Mouse (Mus musculus): ENCODE measurements around the gene Ahnak. TPM values are rescaled to one million over a fixed set of nuclear protein-coding genes. Genes with fewer than 3 reads are reported as not detected.

Ahnak gene
- polyA plus RNA-seq (2017; shearing (Covaris generic)) = 113 TPM

DNA sequence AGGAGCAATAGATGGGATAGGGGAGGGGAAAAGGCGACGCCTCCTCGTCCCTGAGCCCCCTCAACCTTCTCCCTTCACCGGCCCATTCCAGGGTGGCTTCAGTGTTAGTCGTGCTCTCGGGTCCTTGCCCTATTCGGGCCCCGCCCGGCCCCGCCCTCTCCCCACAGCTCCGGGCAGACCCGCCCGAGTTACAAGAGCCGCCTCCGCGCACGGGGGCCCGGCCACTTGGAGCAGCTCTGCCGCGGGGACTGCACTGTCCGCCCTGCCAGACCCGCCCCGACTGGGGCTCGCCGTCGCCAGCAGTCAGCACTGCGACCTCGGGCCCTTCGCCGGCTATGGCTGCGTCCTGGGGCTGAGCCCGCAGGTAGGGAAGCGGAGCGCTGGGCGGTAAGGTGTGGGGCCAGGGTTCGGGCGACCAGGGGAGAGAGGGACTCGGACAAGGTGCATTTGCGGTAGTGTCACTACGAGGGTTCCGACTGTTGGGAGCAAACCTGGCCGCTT lies at the start of gene Ahnak:
Gene Ahnak (plus strand): TSS at position 219 of the 501 bp plus-strand sequence.

DNA sequence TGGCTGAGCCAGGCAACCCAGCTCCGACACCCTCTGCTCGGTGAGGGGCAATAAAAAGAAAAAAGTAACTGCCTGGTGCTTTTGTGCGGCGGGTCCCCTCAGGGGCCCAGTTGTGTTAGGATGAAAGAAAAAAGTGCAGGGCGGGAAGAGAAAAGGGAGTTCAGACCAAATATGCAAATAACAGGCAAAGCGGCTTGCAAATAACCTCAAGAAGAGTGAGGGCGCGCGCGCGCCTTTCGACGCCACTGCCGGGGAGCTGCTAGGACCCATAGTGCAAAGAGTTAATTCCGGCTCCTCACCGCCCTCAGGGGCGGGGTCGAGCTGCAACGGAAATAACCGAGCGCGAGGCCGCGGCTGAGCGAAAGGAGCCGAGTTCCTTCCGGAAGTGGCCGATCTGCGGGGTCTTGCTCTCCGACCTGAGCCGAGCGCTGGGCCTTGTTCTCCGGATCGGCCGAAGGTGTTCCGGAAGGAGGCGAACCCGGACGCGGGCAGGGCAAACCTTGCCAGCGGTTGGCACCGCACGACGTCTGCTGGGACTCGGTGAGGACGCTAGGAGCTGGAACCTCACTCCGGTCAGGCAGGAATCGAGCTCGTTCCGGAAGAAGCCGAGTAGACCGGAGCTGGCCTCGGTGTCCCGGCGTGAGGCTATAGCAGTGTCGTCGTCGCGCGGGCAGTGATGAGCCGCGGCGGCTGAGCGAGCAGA lies 47.4 kb upstream of the Ahnak start, which contains the start of gene Mta2:
Gene Mta2 (plus strand): TSS at position 361 of the 703 bp plus-strand sequence.

DNA sequence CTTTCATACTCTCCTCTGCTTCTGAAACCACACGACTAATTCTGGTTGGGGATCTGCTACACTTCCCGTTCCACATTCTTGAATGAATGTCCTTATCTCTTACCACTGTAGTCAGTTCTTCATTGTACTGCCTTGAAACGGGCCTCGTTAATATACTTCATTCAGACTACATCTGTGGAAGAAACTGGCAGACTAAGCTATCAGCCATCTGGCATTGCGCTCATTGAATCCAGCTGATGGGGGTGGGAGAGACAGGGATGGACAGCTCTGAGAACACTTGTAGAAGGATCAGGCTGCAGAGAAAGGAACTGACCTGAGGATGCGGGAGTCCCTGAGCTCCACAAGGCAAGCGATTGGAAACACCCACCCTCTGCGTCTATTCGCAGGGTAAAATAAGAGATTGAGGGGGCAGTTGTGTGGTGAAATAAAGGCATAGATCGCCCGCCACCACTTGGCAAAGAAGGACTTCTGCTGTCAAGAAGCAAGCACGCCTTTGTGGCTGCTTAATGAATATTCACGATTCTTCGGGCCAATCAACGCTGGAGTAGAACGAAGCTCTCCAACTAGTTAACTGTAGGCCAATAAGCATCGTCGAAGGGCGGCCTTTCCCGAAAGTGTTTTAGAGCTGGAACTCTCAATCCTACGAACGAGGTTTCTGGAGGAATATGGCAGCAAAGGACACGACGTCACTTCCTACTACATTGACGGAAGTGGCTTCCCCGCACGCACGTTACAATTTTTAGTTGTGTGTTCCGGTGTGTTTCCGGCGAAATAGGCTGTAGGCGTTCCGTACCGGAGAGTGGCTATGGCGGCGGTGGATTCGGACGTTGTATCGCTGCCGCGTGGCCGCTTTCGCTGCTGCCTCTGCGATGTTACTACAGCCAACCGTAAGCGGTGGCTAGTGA lies 35.7 kb upstream of the Ahnak start, which contains the start of gene Tut1:
Gene Tut1 (plus strand): TSS at position 713 of the 905 bp plus-strand sequence.

DNA sequence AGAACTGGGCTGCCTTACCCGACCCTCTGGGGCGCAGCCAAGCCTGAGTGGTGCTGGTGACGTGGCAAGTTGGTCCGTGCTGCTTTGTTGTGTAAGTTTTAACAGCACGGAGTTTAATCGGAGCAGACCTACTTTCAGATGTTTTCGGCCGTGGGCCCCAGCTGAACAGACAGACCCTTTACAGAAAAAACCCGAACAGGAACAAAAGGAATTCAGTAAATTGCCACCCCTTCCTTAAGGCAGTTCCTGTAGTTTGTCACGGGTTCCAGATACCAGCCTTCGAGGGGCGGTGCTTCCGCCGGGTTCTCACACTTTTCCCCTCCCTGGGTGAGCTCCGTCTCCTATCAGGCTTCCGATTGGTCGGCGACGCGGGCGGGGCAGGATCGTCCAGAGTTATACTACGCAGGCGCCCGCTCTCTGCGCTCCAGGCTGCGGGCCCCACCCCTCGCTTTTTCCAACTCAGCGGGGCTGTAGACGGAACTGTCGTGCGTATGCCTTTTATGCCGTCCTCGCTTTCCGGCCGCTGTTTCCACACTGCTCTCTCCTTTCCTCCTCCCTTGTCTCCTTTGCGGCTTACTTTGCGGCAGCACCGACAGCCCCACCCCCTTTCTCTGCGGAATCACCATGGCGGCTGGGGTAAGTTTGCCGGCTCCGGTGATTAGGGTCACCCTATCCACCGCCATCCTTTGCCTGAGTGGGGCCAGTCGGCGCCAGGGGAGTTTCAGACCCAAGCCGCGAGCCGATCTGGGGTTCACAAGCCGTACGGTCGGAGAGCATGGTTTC lies 22.3 kb upstream of the Ahnak start, which contains the start of gene Eef1g:
Gene Eef1g (plus strand): TSS at position 452 of the 783 bp plus-strand sequence.

DNA sequence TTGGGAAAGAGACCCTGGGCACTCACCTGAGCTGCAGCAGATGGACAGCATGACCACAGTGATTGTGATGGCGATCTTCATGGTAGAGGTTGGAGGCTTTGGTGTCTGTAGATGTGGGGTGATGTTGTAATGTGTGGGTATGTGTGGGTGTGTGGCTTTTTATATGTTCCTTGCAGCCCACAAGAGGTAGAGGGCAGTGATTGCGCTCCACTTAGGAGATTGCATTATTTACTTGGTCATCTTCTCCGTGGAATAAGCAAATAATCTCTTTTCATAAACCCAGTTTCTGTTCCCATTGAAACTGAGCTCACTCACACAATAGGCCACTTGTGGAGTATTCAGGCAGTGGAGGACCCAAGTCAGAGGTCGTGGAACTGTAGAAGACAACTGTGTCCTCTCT lies 98.7 kb downstream of the Ahnak start, which contains the start of gene Scgb1a1:
Gene Scgb1a1 (minus strand): TSS at position 138 of the 400 bp plus-strand sequence.

Other genes with a start within 250 kb of the Ahnak start
- gene 1700092M07Rik, start 248.6 kb upstream of the Ahnak start, polyA plus RNA-seq (2017; shearing (Covaris generic)) = 3.2 TPM
- gene Stx5a, start 247.9 kb upstream of the Ahnak start, polyA plus RNA-seq (2017; shearing (Covaris generic)) = 169 TPM
- 265 TPM for gene Nxf1, start 232.2 kb upstream of the Ahnak start, polyA plus RNA-seq (2017; shearing (Covaris generic))
- 102 TPM for gene Tmem223, start 218.3 kb upstream of the Ahnak start, polyA plus RNA-seq (2017; shearing (Covaris generic))
- 170 TPM for gene Tmem179b, start 214.8 kb upstream of the Ahnak start, polyA plus RNA-seq (2017; shearing (Covaris generic))
- 5.1 TPM for gene Taf6l, start 202.9 kb upstream of the Ahnak start, polyA plus RNA-seq (2017; shearing (Covaris generic))
- gene Polr2g, start 190.7 kb upstream of the Ahnak start, polyA plus RNA-seq (2017; shearing (Covaris generic)) = 164 TPM
- 3.8 TPM for gene Zbtb3, start 186.7 kb upstream of the Ahnak start, polyA plus RNA-seq (2017; shearing (Covaris generic))
- 54.6 TPM for gene Ttc9c, start 170.0 kb upstream of the Ahnak start, polyA plus RNA-seq (2017; shearing (Covaris generic))
- gene Hnrnpul2, start 169.3 kb upstream of the Ahnak start, polyA plus RNA-seq (2017; shearing (Covaris generic)) = 8.4 TPM
- gene AC129217.1, start 159.5 kb upstream of the Ahnak start, polyA plus RNA-seq (2017; shearing (Covaris generic)) = not detected
- 105 TPM for gene Bscl2, start 151.8 kb upstream of the Ahnak start, polyA plus RNA-seq (2017; shearing (Covaris generic))
- gene Gng3, start 150.1 kb upstream of the Ahnak start, polyA plus RNA-seq (2017; shearing (Covaris generic)) = 0.35 TPM
- gene Lrrn4cl, start 138.5 kb upstream of the Ahnak start, polyA plus RNA-seq (2017; shearing (Covaris generic)) = not detected
- 159 TPM for gene Ubxn1, start 117.8 kb upstream of the Ahnak start, polyA plus RNA-seq (2017; shearing (Covaris generic))
- 84.5 TPM for gene Uqcc3, start 108.4 kb upstream of the Ahnak start, polyA plus RNA-seq (2017; shearing (Covaris generic))
- 110 TPM for gene Lbhd1, start 105.6 kb upstream of the Ahnak start, polyA plus RNA-seq (2017; shearing (Covaris generic))
- gene Gm49403, start 105.4 kb upstream of the Ahnak start, polyA plus RNA-seq (2017; shearing (Covaris generic)) = not detected
- gene 1810009A15Rik, start 100.4 kb upstream of the Ahnak start, polyA plus RNA-seq (2017; shearing (Covaris generic)) = 59.2 TPM
- gene Gm49416, start 100.4 kb upstream of the Ahnak start, polyA plus RNA-seq (2017; shearing (Covaris generic)) = not detected
- 47.9 TPM for gene Ints5, start 96.3 kb upstream of the Ahnak start, polyA plus RNA-seq (2017; shearing (Covaris generic))
- 137 TPM for gene Ganab, start 91.2 kb upstream of the Ahnak start, polyA plus RNA-seq (2017; shearing (Covaris generic))
- 33.9 TPM for gene B3gat3, start 68.9 kb upstream of the Ahnak start, polyA plus RNA-seq (2017; shearing (Covaris generic))
- gene Rom1, start 59.9 kb upstream of the Ahnak start, polyA plus RNA-seq (2017; shearing (Covaris generic)) = 12.2 TPM
- gene Eml3, start 59.7 kb upstream of the Ahnak start, polyA plus RNA-seq (2017; shearing (Covaris generic)) = 68.2 TPM
- 197 TPM for gene Mta2, start 47.4 kb upstream of the Ahnak start, polyA plus RNA-seq (2017; shearing (Covaris generic))
- gene Tut1, start 35.4 kb upstream of the Ahnak start, polyA plus RNA-seq (2017; shearing (Covaris generic)) = 47.2 TPM
- gene Eef1g, start 22.2 kb upstream of the Ahnak start, polyA plus RNA-seq (2017; shearing (Covaris generic)) = 339 TPM
- not detected for gene Scgb1a1, start 98.7 kb downstream of the Ahnak start, polyA plus RNA-seq (2017; shearing (Covaris generic))
- 20.7 TPM for gene Asrgl1, start 146.4 kb downstream of the Ahnak start, polyA plus RNA-seq (2017; shearing (Covaris generic))

All from activated CD4-positive, CD25-positive, alpha-beta regulatory T cell, adult 9 weeks (primary cell).